Mouse (Mus musculus) erythroblast, embryonic 14.5 days (primary cell): ENCODE measurements around the gene Tm9sf1.

Experiments
- GATA1 ChIP-seq: IDR thresholded peaks from 2 replicates; pipeline ENCODE4 v1.6.1; 2012; ENCODE audit warnings: low read length, inconsistent platforms, mixed read lengths
- TAL1 ChIP-seq: IDR thresholded peaks from 3 replicates; pipeline ENCODE4 v1.6.1; 2012; ENCODE audit warnings: low read length, inconsistent platforms, mixed read lengths

DNA sequence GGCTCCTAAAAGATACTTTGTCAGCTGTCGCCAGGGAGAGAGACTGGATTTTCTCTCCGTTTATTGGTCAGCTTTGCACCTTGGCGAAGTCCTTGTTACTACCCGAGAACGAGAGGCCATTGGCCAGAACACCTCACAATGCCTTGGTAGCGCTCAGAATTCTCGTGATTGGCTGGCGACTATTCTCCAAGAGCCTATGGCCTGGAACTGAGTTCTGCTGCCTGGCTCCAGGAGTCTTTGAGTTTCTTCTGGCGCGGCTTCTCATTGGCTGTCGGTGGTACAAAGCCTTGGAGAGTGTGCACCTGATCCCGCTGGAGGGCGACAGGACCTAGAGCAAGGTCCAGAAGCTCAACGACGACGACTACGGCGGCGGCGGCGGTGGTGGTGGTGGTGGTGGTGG is 25.8 kb downstream of the Tm9sf1 start, which contains the start of gene Rec8:
- TF ChIP-seq GATA1 (no peak), TAL1 (no peak)
